Mouse (Mus musculus): ENCODE measurements at regions not wholly inside any gene's neighbourhood (a gene's known extent, or its start where the extent isn't known, plus 50 kb on each side); places are given as distances from the start of the nearest gene placed in this dataset.
"Not testable (repeated sequence)": the region's sequence is repeated elsewhere in the genome, so short reads cannot be mapped to it uniquely, and the experiment has no call there.

DNA sequence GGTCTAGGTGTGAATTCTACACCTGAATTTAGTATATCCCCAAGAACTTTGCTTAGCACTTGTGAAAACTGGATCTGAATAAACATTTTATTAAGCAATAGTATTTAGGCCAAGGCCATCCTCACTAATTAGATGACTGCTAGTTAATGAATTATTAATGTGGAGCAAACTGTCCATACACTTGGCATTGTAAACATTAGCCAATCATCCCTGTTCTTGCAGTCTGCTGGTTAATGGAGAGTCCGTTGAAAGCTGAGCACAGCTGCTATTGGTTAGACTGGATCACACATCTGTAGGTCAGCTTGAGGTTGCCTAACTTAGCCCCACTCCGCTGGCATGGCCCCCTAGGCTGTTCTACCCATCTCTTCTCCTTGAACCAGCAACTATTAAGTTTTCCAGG lies 826.2 kb upstream of the 4930452B06Rik start:
- DNase-seq: no peak

DNA sequence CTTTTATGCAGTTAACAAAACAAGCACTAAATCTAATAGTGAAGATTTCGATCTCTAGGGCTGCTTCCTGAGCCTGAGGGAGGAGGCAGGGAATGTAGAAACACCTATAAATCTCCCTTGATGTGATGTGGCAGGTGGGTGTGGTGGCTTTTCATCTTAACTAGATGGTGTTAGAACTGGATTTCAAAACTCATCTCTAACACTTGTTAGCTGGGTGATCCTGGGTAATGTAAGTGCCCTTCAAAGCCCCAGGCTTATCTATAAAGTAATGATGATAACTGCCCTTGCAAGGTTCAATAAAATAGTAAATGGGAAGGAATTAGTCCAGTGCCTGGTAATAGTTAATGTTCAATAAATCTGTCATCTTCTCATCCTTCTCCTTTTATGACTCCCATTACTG lies 822.5 kb upstream of the 4930452B06Rik start:
- DNase-seq: no peak

DNA sequence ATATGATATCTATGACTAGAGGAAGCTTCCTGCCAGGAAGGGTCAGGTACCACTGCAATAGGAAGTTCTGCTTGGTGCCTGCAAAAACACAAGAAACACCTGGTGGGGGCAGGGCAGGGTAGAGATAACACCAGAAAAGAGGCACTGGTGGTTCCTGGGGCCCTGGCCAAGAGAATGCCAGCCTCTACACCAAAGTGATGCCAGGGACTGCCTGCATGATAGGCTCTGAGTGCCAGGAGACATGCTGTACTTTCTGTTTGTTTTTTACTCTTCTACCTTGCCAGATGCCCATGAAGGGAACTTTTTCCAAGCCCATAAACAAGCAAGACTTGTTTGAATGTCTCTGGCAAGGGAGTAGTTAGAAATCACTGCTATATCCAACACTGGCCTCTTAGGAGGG lies 812.9 kb upstream of the 4930452B06Rik start:
- DNase-seq: no peak

DNA sequence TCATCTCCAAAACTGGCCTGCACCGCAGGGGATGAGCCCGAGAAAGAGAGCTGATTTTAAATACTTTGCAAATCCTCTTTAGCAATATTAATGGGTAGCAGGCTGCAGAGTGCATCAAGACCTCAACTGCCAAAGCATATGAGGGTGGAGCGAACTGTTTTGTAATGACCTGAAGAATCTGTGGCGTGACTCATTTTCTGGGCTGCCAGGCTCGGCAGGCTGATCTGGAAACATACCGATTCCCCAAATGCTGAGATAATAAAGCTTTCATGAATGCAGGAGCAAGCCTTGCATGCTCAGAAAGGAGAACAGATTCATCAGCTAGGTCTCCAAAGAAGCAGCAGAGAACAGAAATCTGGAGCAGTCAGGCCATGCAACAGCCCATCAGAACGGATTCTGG lies 809.1 kb upstream of the 4930452B06Rik start:
- peak; percentile 38 to 47 for DNase-seq

DNA sequence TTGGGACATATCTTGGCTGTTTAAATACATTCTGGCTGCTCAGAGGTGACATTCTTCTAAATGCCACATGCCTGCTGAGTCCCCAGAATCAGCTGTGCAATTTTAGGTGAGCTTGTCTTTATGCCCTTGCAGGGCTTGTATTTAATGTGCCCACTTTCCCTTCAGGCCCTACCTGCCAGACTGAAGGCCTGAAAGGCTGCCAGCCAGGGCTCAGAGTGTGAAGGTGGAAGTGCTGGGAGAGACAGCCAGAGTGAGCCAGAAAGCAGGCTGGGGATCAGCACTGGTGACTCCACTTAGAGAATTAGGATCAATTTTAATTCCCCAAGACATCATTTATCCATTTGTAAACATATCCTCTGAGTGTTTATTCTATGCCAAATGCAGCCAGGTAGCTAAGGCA lies 803.6 kb upstream of the 4930452B06Rik start:
- DNase-seq: no peak

- no peak for DNase-seq
Observed at GRCm38 (mm10) chr14:9468654-9469053, 802.6 kb upstream of the 4930452B06Rik start.

GRCm38 (mm10) chr14:9467690-9468458 lies 801.8 kb upstream of the 4930452B06Rik start:
- DNase-seq: no peak

GRCm38 (mm10) chr14:9460006-9460405 lies 794.0 kb upstream of the 4930452B06Rik start:
- no peak for DNase-seq

GRCm38 (mm10) chr14:9458856-9459255 lies 792.8 kb upstream of the 4930452B06Rik start:
- no peak for DNase-seq

GRCm38 (mm10) chr14:9457801-9458495 lies 791.9 kb upstream of the 4930452B06Rik start:
- DNase-seq: peak in 1 of 2 experiments; percentile 8

DNA sequence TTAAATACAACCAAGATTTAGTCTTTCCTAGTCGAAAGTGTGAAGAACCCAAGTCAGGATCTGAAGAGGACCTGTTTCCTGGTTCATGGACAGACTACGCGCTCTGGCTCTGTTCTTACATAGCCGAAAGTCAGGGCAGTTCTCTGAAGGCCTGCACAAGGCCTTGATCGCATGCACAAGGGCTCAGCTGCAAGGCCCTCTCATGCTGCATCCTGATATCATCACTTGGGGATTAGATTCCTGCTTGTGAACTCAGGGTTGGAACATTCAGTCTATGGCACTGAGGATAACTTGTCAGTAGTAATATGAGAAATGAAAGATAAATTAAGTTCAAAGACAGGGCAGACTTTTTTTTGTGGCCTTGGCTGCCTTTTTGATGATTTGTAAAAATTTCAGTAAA lies 789.9 kb upstream of the 4930452B06Rik start:
- peak; percentile 20 to 30 for DNase-seq

GRCm38 (mm10) chr14:9449942-9450341 lies 783.9 kb upstream of the 4930452B06Rik start:
- peak; percentile 78 to 85 for DNase-seq

DNA sequence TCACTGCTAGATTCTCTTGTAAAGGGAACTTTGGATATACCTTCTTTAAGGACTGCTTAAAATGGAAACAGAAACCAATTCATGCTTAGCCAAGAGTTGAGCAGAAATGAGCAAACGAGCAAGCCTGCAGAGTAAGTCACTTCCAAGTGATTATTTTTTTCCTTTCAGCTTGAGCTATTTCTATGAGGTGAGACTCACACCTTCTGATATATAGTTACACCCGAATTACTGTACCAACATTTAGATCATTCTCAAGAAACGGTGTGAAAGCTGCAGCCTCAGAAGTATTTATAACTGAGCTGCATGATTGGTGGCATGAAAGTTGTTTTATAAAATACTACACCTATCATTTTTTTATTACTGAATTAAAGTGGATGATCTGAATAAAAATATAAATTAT lies 771.9 kb upstream of the 4930452B06Rik start:
- no peak for DNase-seq

- DNase-seq: peak; percentile 49 to 51
Observed at GRCm38 (mm10) chr14:9435136-9435535, 769.1 kb upstream of the 4930452B06Rik start.

DNA sequence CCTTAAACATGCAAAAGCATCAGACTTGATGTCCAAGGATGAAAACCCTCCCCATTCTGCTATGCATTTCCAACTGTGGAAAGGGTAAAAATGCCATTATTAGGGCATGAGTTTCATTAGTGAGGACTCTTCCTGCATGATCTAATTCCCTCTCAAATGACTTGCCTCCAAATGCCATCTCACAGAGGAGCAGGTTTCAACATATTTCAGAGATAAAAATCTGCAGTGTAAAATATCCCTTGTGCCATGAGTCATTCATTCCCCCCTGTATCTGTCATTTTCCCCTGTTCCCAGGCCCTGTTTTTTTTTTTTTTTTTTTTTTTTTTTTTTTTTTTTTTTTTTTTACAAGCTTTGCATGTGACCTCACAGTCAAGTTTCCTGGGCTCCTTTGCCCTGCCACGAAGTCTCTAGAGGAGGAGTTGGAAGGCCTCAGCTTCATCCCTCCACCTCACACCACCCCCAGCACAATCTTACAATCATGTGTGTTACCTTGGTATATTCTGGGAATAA lies 767.1 kb upstream of the 4930452B06Rik start:
- DNase-seq: peak in 1 of 2 experiments; percentile 4

DNA sequence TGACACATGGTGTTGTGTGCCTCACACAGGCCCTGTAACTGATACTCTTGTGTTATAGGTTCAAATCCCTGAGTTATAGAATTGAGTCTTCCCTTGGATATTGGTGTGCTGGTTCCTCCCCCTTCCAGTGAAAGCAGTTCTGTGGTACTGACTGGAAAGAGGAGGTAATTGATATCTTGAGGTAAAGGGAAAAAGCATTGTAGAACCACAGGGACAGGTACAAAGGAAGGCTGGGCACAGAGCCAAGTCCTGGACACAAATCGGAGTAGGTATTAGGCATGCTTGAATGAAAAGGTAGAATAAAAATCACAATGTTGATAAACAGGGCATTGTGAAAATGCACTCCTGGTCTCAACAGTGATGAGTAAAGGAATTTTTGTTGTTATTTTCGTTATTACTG lies 765.8 kb upstream of the 4930452B06Rik start:
- DNase-seq: no peak

DNA sequence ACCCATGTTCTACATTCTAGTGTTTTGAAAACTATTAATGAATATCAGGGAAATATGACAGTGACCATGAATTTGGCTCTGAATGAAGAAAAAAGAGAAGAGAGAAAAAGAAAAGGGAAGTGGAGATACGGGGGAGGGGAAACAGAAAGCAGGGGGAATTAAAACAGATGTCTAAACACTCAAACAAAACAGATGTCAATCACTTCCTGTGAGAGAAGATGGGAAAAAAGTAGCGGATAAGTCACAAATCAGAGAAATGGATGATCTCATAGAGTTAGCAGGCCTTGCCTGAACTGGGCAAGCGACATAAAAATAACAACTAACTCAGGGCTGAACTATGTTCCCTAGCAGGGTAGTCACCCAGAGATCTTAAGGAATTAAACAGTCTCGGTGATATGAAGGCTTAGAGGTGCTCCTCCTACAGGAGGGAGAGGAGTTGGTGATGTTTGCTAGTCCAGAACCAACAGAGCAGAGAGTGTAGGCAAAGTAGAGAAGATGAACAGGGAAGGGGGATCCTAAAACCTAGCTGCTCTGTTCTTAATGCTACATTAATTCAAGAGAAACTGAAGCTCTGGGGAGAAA lies 745.9 kb upstream of the 4930452B06Rik start:
- no peak for DNase-seq

DNA sequence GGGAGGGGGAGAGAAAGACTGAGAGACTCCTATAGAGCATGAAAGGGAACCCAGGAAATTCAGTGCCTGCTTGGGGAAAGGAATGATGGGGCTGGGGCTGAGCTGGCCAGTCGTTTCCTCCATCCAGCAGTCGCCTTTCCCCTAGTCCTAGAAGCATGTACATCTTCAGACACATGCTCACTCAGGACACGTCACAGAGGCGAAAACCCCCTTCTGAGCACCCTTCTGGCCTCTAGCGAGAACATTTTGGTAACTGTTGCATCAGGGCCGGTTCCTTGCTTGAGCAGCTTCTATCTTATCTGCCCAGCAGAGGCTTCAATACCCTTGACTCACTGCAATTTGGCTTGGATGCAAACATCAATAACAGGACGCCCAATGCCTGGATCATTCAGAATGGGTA lies 737.6 kb upstream of the 4930452B06Rik start:
- DNase-seq: no peak

DNA sequence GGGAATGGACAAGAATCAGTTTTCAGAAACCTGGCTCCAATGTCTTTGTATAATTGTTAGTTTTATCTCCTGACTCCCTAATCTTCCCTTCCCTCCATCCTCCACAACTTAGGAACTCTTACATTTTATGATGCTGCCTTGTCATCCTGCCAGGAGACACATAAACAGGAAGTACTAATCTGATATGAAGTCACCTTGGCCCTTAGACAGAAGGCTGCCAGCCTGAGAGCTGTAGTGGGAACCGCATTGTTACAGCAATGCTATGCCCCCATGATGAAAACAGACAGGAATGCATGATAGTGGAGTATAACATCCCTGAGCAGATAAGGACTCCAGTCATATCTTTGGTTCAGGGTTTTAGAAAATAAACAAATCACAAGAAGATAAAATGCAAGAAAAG lies 734.8 kb upstream of the 4930452B06Rik start:
- no peak for DNase-seq

DNA sequence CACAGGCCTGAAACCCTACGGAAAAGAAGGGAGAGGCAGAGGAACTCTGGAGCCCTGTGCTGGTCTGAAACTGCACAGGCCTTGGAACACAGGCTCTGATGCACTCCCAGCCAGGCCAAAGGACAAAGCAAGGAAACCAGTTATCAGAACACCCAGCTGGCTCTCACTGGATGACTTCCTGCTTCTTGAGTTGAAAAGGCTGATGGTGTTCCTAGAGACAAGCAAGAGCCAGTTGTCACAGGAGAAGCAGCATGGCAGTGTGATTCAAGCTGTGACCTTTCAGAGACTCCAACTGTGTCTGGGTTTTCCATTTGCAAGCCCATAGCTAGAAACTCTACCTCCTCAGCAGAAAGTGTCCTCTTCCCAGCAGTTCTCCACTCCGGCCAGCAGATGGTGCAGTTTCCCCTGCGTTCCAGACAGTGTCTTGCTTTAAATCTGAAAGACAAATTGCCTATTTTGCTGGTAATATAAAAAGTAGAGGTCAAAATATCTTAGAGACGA lies 727.3 kb upstream of the 4930452B06Rik start:
- peak; percentile 78 to 79 for DNase-seq

DNA sequence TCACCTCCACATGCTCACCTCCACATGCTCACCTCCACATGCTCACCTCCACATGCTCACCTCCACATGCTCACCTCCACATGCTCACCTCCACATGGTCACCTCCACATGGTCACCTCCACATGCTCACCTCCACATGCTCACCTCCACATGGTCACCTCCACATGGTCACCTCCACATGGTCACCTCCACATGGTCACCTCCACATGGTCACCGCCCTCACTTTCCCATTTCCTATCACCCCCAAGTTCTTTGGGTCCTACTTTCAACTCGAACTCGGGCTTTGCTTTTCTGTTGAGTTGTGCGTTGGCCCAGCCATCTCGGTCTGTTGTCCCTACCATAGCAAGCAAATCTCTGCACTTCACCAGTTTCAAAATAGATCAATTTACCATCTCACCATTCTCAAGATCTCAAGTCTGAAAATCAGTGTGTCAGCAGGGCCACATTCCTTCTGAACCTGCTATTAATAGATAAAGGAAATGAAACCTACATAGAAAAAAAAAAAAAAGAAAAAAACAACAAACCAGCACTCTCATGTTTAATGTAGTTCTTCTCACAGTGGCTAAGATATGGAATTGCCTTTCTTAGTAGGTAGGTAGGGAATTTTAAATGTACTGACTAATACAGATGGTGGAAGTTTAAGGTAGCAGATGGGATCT lies 724.0 kb upstream of the 4930452B06Rik start:
- DNase-seq: not testable (repeated sequence)

- DNase-seq: no peak
Observed at GRCm38 (mm10) chr14:9389180-9389579, 723.1 kb upstream of the 4930452B06Rik start.
